Mouse (Mus musculus) liver, postnatal 0 days (tissue): ENCODE data around the gene Aspdh. TPM values are rescaled to one million over a fixed set of nuclear protein-coding genes. Genes with fewer than 3 reads are reported as not detected.

Source experiments
- ATAC-seq: fragments of 200-750 bp; cut with Nextera tagmentation; 2 replicates; pipeline ENCODE4 v1.8.0; 2017; ENCODE audit warnings: mild to moderate bottlenecking, moderate library complexity
- DNase-seq: peaks from one replicate; pipeline ENCODE4 v3.0.0-alpha.2; 2016
- H3K27ac ChIP-seq: fragments of 300-500 bp; sonication (generic); 2 replicates; pipeline ENCODE4 v1.5.1; 2014; ENCODE audit warnings: antibody characterized with exemption, moderate library complexity, mild to moderate bottlenecking, low read depth
- H3K27me3 ChIP-seq: fragments of 300-500 bp; sonication (generic); 2 replicates; pipeline ENCODE4 v1.6.1; 2014; ENCODE audit warnings: low read length, control low read depth, mixed read lengths; ENCODE audit not compliant: insufficient read depth
- H3K36me3 ChIP-seq: fragments of 300-500 bp; sonication (generic); replicated peaks from 2 replicates; pipeline ENCODE4 v1.6.1; 2014; ENCODE audit warnings: mild to moderate bottlenecking, control low read depth, low read length, moderate library complexity, mixed read lengths; ENCODE audit not compliant: insufficient read depth
- H3K4me1 ChIP-seq: fragments of 300-500 bp; sonication (generic); 2 replicates; pipeline ENCODE4 v1.6.1; 2014; ENCODE audit warnings: antibody characterized with exemption, mild to moderate bottlenecking, control low read depth; ENCODE audit not compliant: insufficient read depth
- H3K4me2 ChIP-seq: fragments of 300-500 bp; sonication (generic); 2 replicates; pipeline ENCODE4 v1.6.1; 2014; ENCODE audit warnings: low read depth, mild to moderate bottlenecking, low read length, moderate library complexity, mixed read lengths
- H3K4me3 ChIP-seq: fragments of 300-500 bp; sonication (generic); 2 replicates; pipeline ENCODE4 v1.5.1; 2014; ENCODE audit warnings: low read depth, low read length
- H3K9ac ChIP-seq: fragments of 300-500 bp; sonication (generic); replicated peaks from 2 replicates; pipeline ENCODE4 v1.6.1; 2014; ENCODE audit warnings: mild to moderate bottlenecking, moderate library complexity
- H3K9me3 ChIP-seq: fragments of 300-500 bp; sonication (generic); 2 replicates; pipeline ENCODE4 v1.6.1; 2016; ENCODE audit warnings: mild to moderate bottlenecking, control low read depth, low read length, mixed read lengths
- CTCF ChIP-seq: sonication (generic); IDR thresholded peaks from 2 replicates; pipeline ENCODE4 v1.5.1; 2016; ENCODE audit warnings: antibody characterized with exemption, low read depth
- EP300 ChIP-seq: IDR thresholded peaks from 2 replicates; pipeline ENCODE4 v1.6.1; 2016; ENCODE audit warnings: antibody characterized with exemption, low read depth, mild to moderate bottlenecking
- WGBS: fragments of 180-500 bp; shearing (Covaris S2); extraction: QIAGEN DNeasy Blood & Tissue Kit; methylation state at CpG from one replicate; pipeline ENCODE4 v1.1.7; 2014; ENCODE audit not compliant: insufficient replicate concordance; 5-methylcytosine and 5-hydroxymethylcytosine counted together
- polyA plus RNA-seq: library from polyadenylated mRNA; unstranded; fragments of >200 nt; fragmentation: Nextera tagmentation; extraction: Ambion mirVana; gene quantifications from 2 replicates; pipeline ENCODE4 v1.2.1, GENCODE M21; 2015

Gene Aspdh
- polyA plus RNA-seq, 1 experiment from 2014 or later, result 44.3 TPM

DNA sequence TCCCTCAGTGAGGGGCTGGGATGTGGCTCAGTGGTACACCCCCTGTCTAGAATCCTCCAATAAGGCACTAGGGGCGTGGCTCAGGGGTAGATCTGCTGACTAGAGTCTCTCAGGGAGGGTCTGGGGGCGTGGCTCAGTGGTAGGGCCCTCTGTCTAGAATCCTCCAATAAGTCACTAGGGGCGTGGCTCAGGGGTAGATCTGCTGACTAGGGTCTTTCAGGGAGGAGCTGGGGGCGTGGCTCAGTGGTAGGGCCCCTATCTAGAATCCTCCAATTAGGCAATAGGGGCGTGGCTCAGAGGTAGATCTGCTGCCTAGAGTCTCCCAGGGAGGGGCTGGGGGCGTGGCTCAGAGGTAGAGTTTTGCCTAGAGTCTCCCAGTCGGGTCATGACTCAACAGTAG lies 31.8 kb upstream of the Aspdh start:
- Histone ChIP-seq H3K9ac (no peak overlapping the region), H3K27ac (no peak overlapping the region), H3K4me2 (no peak overlapping the region), H3K4me3 (no peak overlapping the region), H3K27me3 (peaks cover 49% of the 10 kb centered on the region), H3K9me3 (no peaks in the 10 kb centered on the region), H3K36me3 (no peaks in the 10 kb centered on the region), H3K4me1 (no peaks in the 10 kb centered on the region)
- 8% methylated on average over 7 of the region's 7 CpGs for WGBS
- DNase-seq (peak; percentile 34), ATAC-seq (peak; percentile 29; the same call in 1 of the 2 replicates)
- TF ChIP-seq CTCF, result no peak
- no peak for TF ChIP-seq EP300

- no peak for ATAC-seq
- Histone ChIP-seq H3K36me3 (no peaks in the 10 kb centered on the region), H3K9ac (no peak overlapping the region), H3K4me2 (no peak overlapping the region), H3K27ac (no peak overlapping the region), H3K4me1 (no peaks in the 10 kb centered on the region), H3K27me3 (peaks cover 49% of the 10 kb centered on the region), H3K4me3 (no peak overlapping the region), H3K9me3 (no peaks in the 10 kb centered on the region)
- DNase-seq, result no peak
- WGBS, result 63% methylated on average over 9 of the region's 9 CpGs
- TF ChIP-seq EP300 (no peak), CTCF (no peak)
Measured at GRCm38 (mm10) chr7:44434089-44434488, 31.1 kb upstream of the Aspdh start.

- Histone ChIP-seq H3K9me3 (no peaks in the 10 kb centered on the region), H3K9ac (no peak overlapping the region), H3K4me2 (no peak overlapping the region), H3K4me1 (no peaks in the 10 kb centered on the region), H3K4me3 (no peak overlapping the region), H3K27me3 (peaks cover 47% of the 10 kb centered on the region), H3K36me3 (no peaks in the 10 kb centered on the region), H3K27ac (no peak overlapping the region)
- WGBS, result 62% methylated on average over 5 of the region's 5 CpGs
- TF ChIP-seq EP300 (no peak), CTCF (no peak)
- DNase-seq (no peak), ATAC-seq (no peak)
Measured at GRCm38 (mm10) chr7:44435796-44436195, 29.4 kb upstream of the Aspdh start.

DNA sequence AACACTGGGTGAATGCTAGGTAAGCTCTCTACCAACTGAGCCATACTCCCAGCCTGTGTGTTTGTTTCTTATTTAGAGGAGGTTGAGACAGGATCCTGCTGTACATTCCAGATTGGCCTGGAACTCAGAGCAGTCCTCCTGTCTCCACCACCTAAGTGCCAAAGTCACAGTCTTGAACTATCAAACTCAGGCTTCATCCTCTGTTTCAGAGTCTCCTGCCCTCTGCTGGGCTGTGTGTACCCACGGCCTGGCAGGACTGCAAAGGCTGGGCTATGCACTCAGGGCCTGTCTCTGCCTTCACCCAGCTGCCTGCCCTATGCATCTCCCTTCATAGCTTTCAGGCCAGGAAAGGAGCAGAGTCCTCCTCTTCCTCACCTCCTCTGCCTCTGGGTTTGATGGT lies 28.9 kb upstream of the Aspdh start:
- Histone ChIP-seq H3K9ac (no peak overlapping the region), H3K9me3 (no peaks in the 10 kb centered on the region), H3K4me1 (no peaks in the 10 kb centered on the region), H3K36me3 (no peaks in the 10 kb centered on the region), H3K4me2 (no peak overlapping the region), H3K27ac (no peak overlapping the region), H3K4me3 (no peak overlapping the region), H3K27me3 (peaks cover 47% of the 10 kb centered on the region)
- DNase-seq (no peak), ATAC-seq (no peak)
- 17% methylated on average over 1 of the region's 1 CpGs for WGBS
- TF ChIP-seq CTCF (peak; percentile 26; the same call in 1 of the 2 replicates), EP300 (no peak)

- Histone ChIP-seq H3K27me3 (peaks cover 47% of the 10 kb centered on the region), H3K4me3 (no peak overlapping the region), H3K9me3 (no peaks in the 10 kb centered on the region), H3K4me1 (no peaks in the 10 kb centered on the region), H3K36me3 (no peaks in the 10 kb centered on the region), H3K9ac (no peak overlapping the region), H3K27ac (no peak overlapping the region), H3K4me2 (no peak overlapping the region)
- 23% methylated on average over 1 of the region's 1 CpGs for WGBS
- no peak for TF ChIP-seq EP300
- TF ChIP-seq CTCF, result no peak
- no peak for DNase-seq
- no peak for ATAC-seq
Measured at GRCm38 (mm10) chr7:44437188-44437587, 28.0 kb upstream of the Aspdh start.

- H3K27ac ChIP-seq, result no peak overlapping the region
- peaks cover 50% of the 10 kb centered on the region for H3K27me3 ChIP-seq
- no peaks in the 10 kb centered on the region for H3K9me3 ChIP-seq
- ATAC-seq, result no peak
- DNase-seq, result no peak
- H3K36me3 ChIP-seq, result no peaks in the 10 kb centered on the region
- no peak overlapping the region for H3K4me2 ChIP-seq
- WGBS, result 59% methylated on average over 8 of the region's 8 CpGs
- H3K9ac ChIP-seq, result no peak overlapping the region
- H3K4me1 ChIP-seq, result no peaks in the 10 kb centered on the region
- H3K4me3 ChIP-seq, result no peak overlapping the region
- TF ChIP-seq CTCF, result no peak
- no peak for TF ChIP-seq EP300
Measured at GRCm38 (mm10) chr7:44437933-44438332, 27.3 kb upstream of the Aspdh start.

GRCm38 (mm10) chr7:44439696-44440095 lies 25.5 kb upstream of the Aspdh start:
- no peak overlapping the region for H3K27ac ChIP-seq
- WGBS, result 64% methylated on average over 2 of the region's 2 CpGs
- no peaks in the 10 kb centered on the region for H3K9me3 ChIP-seq

More at GRCm38 (mm10) chr7:44439696-44440095, 25.5 kb upstream of the Aspdh start:
- Histone ChIP-seq H3K36me3 (no peaks in the 10 kb centered on the region), H3K27me3 (peaks cover 68% of the 10 kb centered on the region), H3K4me3 (no peak overlapping the region), H3K4me1 (no peaks in the 10 kb centered on the region), H3K9ac (no peak overlapping the region), H3K4me2 (no peak overlapping the region)
- ATAC-seq (no peak), DNase-seq (no peak)
- TF ChIP-seq CTCF (no peak), EP300 (no peak)
